Mouse (Mus musculus): ENCODE results near the gene Fam162a. TPM values are rescaled to one million over a fixed set of nuclear protein-coding genes. Genes with fewer than 3 reads are reported as not detected.
"Not testable (repeated sequence)": the region's sequence is repeated elsewhere in the genome, so short reads cannot be mapped to it uniquely, and the experiment has no call there.

Fam162a gene
- polyA plus RNA-seq, 1 experiment: 84.3 TPM

- no peak for DNase-seq (ENCODE audit: low read depth)
- no peak for TF ChIP-seq CTCF (IDR thresholded peaks at IDR 0.05; ENCODE audit: borderline replicate concordance, extremely low read depth, insufficient read depth, insufficient read length)
- TF ChIP-seq POLR2A (IDR thresholded peaks at IDR 0.05; ENCODE audit: borderline replicate concordance, extremely low read depth, insufficient read depth, insufficient read length, poor library complexity, severe bottlenecking): no peak
Observed at GRCm38 (mm10) chr16:36079916-36080315, 8.5 kb upstream of the Fam162a start.

- TF ChIP-seq POLR2A (IDR thresholded peaks at IDR 0.05; ENCODE audit: borderline replicate concordance, extremely low read depth, insufficient read depth, insufficient read length, poor library complexity, severe bottlenecking) (no peak), CTCF (IDR thresholded peaks at IDR 0.05; ENCODE audit: borderline replicate concordance, extremely low read depth, insufficient read depth, insufficient read length) (no peak)
Observed at GRCm38 (mm10) chr16:36074772-36075171, 3.4 kb upstream of the Fam162a start.

GRCm38 (mm10) chr16:36072410-36073011 lies 1.1 kb upstream of the Fam162a start:
- TF ChIP-seq CTCF (IDR thresholded peaks at IDR 0.05; ENCODE audit: borderline replicate concordance, extremely low read depth, insufficient read depth, insufficient read length) (no peak), POLR2A (IDR thresholded peaks at IDR 0.05; ENCODE audit: borderline replicate concordance, extremely low read depth, insufficient read depth, insufficient read length, poor library complexity, severe bottlenecking) (no peak)

More at GRCm38 (mm10) chr16:36074772-36075171, 3.4 kb upstream of the Fam162a start:
- DNase-seq (ENCODE audit: low read depth): no peak

GRCm38 (mm10) chr16:36071071-36071449 lies 334 bp downstream of the Fam162a start:
- no peak for DNase-seq (ENCODE audit: low read depth)
- TF ChIP-seq POLR2A (IDR thresholded peaks at IDR 0.05; ENCODE audit: borderline replicate concordance, extremely low read depth, insufficient read depth, insufficient read length, poor library complexity, severe bottlenecking): no peak
- no peak for TF ChIP-seq CTCF (IDR thresholded peaks at IDR 0.05; ENCODE audit: borderline replicate concordance, extremely low read depth, insufficient read depth, insufficient read length)

More at GRCm38 (mm10) chr16:36072410-36073011, 1.1 kb upstream of the Fam162a start:
- DNase-seq (ENCODE audit: low read depth): no peak

- no peak for TF ChIP-seq POLR2A (IDR thresholded peaks at IDR 0.05; ENCODE audit: borderline replicate concordance, extremely low read depth, insufficient read depth, insufficient read length, poor library complexity, severe bottlenecking)
- no peak for TF ChIP-seq CTCF (IDR thresholded peaks at IDR 0.05; ENCODE audit: borderline replicate concordance, extremely low read depth, insufficient read depth, insufficient read length)
- peak; percentile 32 for DNase-seq (ENCODE audit: low read depth)
Observed at GRCm38 (mm10) chr16:36069819-36070575, 1.4 kb downstream of the Fam162a start.

GRCm38 (mm10) chr16:36068356-36068755 lies 3.0 kb downstream of the Fam162a start:
- peak; percentile 65 for DNase-seq (ENCODE audit: low read depth)
- TF ChIP-seq POLR2A (IDR thresholded peaks at IDR 0.05; ENCODE audit: borderline replicate concordance, extremely low read depth, insufficient read depth, insufficient read length, poor library complexity, severe bottlenecking) (no peak), CTCF (IDR thresholded peaks at IDR 0.05; ENCODE audit: borderline replicate concordance, extremely low read depth, insufficient read depth, insufficient read length) (no peak)

- no peak for DNase-seq (ENCODE audit: low read depth)
- TF ChIP-seq POLR2A (IDR thresholded peaks at IDR 0.05; ENCODE audit: borderline replicate concordance, extremely low read depth, insufficient read depth, insufficient read length, poor library complexity, severe bottlenecking): no peak
- no peak for TF ChIP-seq CTCF (IDR thresholded peaks at IDR 0.05; ENCODE audit: borderline replicate concordance, extremely low read depth, insufficient read depth, insufficient read length)
Observed at GRCm38 (mm10) chr16:36067694-36068093, 3.7 kb downstream of the Fam162a start.

- DNase-seq (ENCODE audit: low read depth): no peak
- TF ChIP-seq CTCF (IDR thresholded peaks at IDR 0.05; ENCODE audit: borderline replicate concordance, extremely low read depth, insufficient read depth, insufficient read length): no peak
- no peak for TF ChIP-seq POLR2A (IDR thresholded peaks at IDR 0.05; ENCODE audit: borderline replicate concordance, extremely low read depth, insufficient read depth, insufficient read length, poor library complexity, severe bottlenecking)
Observed at GRCm38 (mm10) chr16:36064904-36065303, 6.5 kb downstream of the Fam162a start.

- TF ChIP-seq CTCF (IDR thresholded peaks at IDR 0.05; ENCODE audit: borderline replicate concordance, extremely low read depth, insufficient read depth, insufficient read length) (no peak), POLR2A (IDR thresholded peaks at IDR 0.05; ENCODE audit: borderline replicate concordance, extremely low read depth, insufficient read depth, insufficient read length, poor library complexity, severe bottlenecking) (no peak)
Observed at GRCm38 (mm10) chr16:36063315-36063714, 8.1 kb downstream of the Fam162a start.

GRCm38 (mm10) chr16:36062534-36062933 lies 8.9 kb downstream of the Fam162a start:
- not testable (repeated sequence) for DNase-seq (ENCODE audit: low read depth)

More at GRCm38 (mm10) chr16:36063315-36063714, 8.1 kb downstream of the Fam162a start:
- no peak for DNase-seq (ENCODE audit: low read depth)

GRCm38 (mm10) chr16:36057933-36058475 lies 13.4 kb downstream of the Fam162a start:
- TF ChIP-seq POLR2A (IDR thresholded peaks at IDR 0.05; ENCODE audit: borderline replicate concordance, extremely low read depth, insufficient read depth, insufficient read length, poor library complexity, severe bottlenecking) (no peak), CTCF (IDR thresholded peaks at IDR 0.05; ENCODE audit: borderline replicate concordance, extremely low read depth, insufficient read depth, insufficient read length) (no peak)
- no peak for DNase-seq (ENCODE audit: low read depth)

- no peak for DNase-seq (ENCODE audit: low read depth)
- no peak for TF ChIP-seq POLR2A (IDR thresholded peaks at IDR 0.05; ENCODE audit: borderline replicate concordance, extremely low read depth, insufficient read depth, insufficient read length, poor library complexity, severe bottlenecking)
- TF ChIP-seq CTCF (IDR thresholded peaks at IDR 0.05; ENCODE audit: borderline replicate concordance, extremely low read depth, insufficient read depth, insufficient read length): no peak
Observed at GRCm38 (mm10) chr16:36056416-36056815, 15.0 kb downstream of the Fam162a start.

Data from brain, embryonic 14.5 days (tissue).